Mouse (Mus musculus) embryonic facial prominence, embryonic 12.5 days (tissue): ENCODE measurements at regions not wholly inside any gene's neighbourhood (a gene's known extent, or its start where the extent isn't known, plus 50 kb on each side); places are given as distances from the start of the nearest gene placed in this dataset.
A peak's percentile ranks its signal among the peaks of the same experiment; 100 is the strongest.

ENCODE experiments used
- ATAC-seq: fragments of 200-750 bp; cut with Nextera tagmentation; 2 replicates; pipeline ENCODE4 v1.8.0; 2017; ENCODE audit not compliant: insufficient number of reproducible peaks, insufficient read depth, low FRiP score, low TSS enrichment
- H3K27ac ChIP-seq: fragments of 300-500 bp; sonication (generic); 2 replicates; pipeline ENCODE4 v1.5.1; 2016; ENCODE audit warnings: mild to moderate bottlenecking
- H3K27me3 ChIP-seq: fragments of 300-500 bp; sonication (generic); 2 replicates; pipeline ENCODE4 v1.6.1; 2016; ENCODE audit warnings: mild to moderate bottlenecking, moderate library complexity
- H3K36me3 ChIP-seq: fragments of 300-500 bp; sonication (generic); 2 replicates; pipeline ENCODE4 v1.6.1; 2016; ENCODE audit warnings: mild to moderate bottlenecking
- H3K4me1 ChIP-seq: fragments of 300-500 bp; sonication (generic); 2 replicates; pipeline ENCODE4 v1.6.1; 2016
- H3K4me2 ChIP-seq: fragments of 300-500 bp; sonication (generic); replicated peaks from 2 replicates; pipeline ENCODE4 v1.6.1; 2016; ENCODE audit warnings: mild to moderate bottlenecking, moderate library complexity
- H3K4me3 ChIP-seq: fragments of 300-500 bp; sonication (generic); 2 replicates; pipeline ENCODE4 v1.5.1; 2016; ENCODE audit warnings: mild to moderate bottlenecking
- H3K9ac ChIP-seq: fragments of 300-500 bp; sonication (generic); 2 replicates; pipeline ENCODE4 v1.6.1; 2016; ENCODE audit warnings: mild to moderate bottlenecking, moderate library complexity
- H3K9me3 ChIP-seq: fragments of 300-500 bp; sonication (generic); 2 replicates; pipeline ENCODE4 v1.6.1; 2016; ENCODE audit warnings: mild to moderate bottlenecking, moderate library complexity
- WGBS: fragments of 180-500 bp; shearing (Covaris S2); methylation state at CpG from one replicate; pipeline ENCODE4 v1.1.7; 2016; 5-methylcytosine and 5-hydroxymethylcytosine counted together

GRCm38 (mm10) chr1:92727961-92728360 is 79.3 kb upstream of the Otos start:
- no peaks in the 10 kb centered on the region for H3K27me3 ChIP-seq
- ATAC-seq: no peak
- H3K4me1 ChIP-seq: no peaks in the 10 kb centered on the region
- no peak overlapping the region for H3K9ac ChIP-seq
- no peak overlapping the region for H3K4me3 ChIP-seq
- 67% methylated on average over 4 of the region's 4 CpGs for WGBS
- no peak overlapping the region for H3K27ac ChIP-seq
- H3K36me3 ChIP-seq: no peaks in the 10 kb centered on the region
- no peaks in the 10 kb centered on the region for H3K9me3 ChIP-seq
- no peak overlapping the region for H3K4me2 ChIP-seq

- 69% methylated on average over 6 of the region's 6 CpGs for WGBS
- H3K36me3 ChIP-seq: no peaks in the 10 kb centered on the region
- ATAC-seq: no peak
These were observed 78.7 kb upstream of the Otos start for GRCm38 (mm10) chr1:92727371-92727770.

GRCm38 (mm10) chr1:92726341-92726740 is 77.7 kb upstream of the Otos start:
- ATAC-seq: no peak
- Histone ChIP-seq H3K9ac (no peak overlapping the region), H3K4me1 (no peaks in the 10 kb centered on the region), H3K27me3 (no peaks in the 10 kb centered on the region), H3K36me3 (no peaks in the 10 kb centered on the region), H3K27ac (no peak overlapping the region), H3K4me2 (no peak overlapping the region), H3K4me3 (no peak overlapping the region), H3K9me3 (no peaks in the 10 kb centered on the region)
- 80% methylated on average over 6 of the region's 6 CpGs for WGBS

More at GRCm38 (mm10) chr1:92727371-92727770, 78.7 kb upstream of the Otos start:
- H3K4me3 ChIP-seq: no peak overlapping the region
- H3K27ac ChIP-seq: no peak overlapping the region
- H3K27me3 ChIP-seq: no peaks in the 10 kb centered on the region
- no peak overlapping the region for H3K4me2 ChIP-seq
- no peaks in the 10 kb centered on the region for H3K4me1 ChIP-seq
- no peaks in the 10 kb centered on the region for H3K9me3 ChIP-seq
- H3K9ac ChIP-seq: no peak overlapping the region

GRCm38 (mm10) chr1:92724135-92724534 is 75.5 kb upstream of the Otos start:
- ATAC-seq: no peak
- Histone ChIP-seq H3K4me1 (no peaks in the 10 kb centered on the region), H3K9me3 (no peaks in the 10 kb centered on the region)

GRCm38 (mm10) chr1:92720567-92720966 is 71.9 kb upstream of the Otos start:
- ATAC-seq: no peak
- Histone ChIP-seq H3K4me3 (no peak overlapping the region), H3K9me3 (no peaks in the 10 kb centered on the region), H3K9ac (no peak overlapping the region), H3K27ac (no peak overlapping the region), H3K27me3 (no peaks in the 10 kb centered on the region), H3K4me1 (no peaks in the 10 kb centered on the region), H3K4me2 (no peak overlapping the region), H3K36me3 (no peaks in the 10 kb centered on the region)
- WGBS: 48% methylated on average over 10 of the region's 10 CpGs

More at GRCm38 (mm10) chr1:92724135-92724534, 75.5 kb upstream of the Otos start:
- WGBS: 76% methylated on average over 3 of the region's 3 CpGs
- H3K4me2 ChIP-seq: no peak overlapping the region
- H3K27me3 ChIP-seq: no peaks in the 10 kb centered on the region
- no peak overlapping the region for H3K9ac ChIP-seq
- H3K27ac ChIP-seq: no peak overlapping the region
- no peaks in the 10 kb centered on the region for H3K36me3 ChIP-seq
- H3K4me3 ChIP-seq: no peak overlapping the region

- no peak overlapping the region for H3K4me3 ChIP-seq
- H3K27me3 ChIP-seq: no peaks in the 10 kb centered on the region
- H3K9ac ChIP-seq: no peak overlapping the region
- H3K27ac ChIP-seq: no peak overlapping the region
- H3K4me1 ChIP-seq: peaks cover 5% of the 10 kb centered on the region; the same call in 1 of the 2 replicates
- H3K9me3 ChIP-seq: no peaks in the 10 kb centered on the region
- no peaks in the 10 kb centered on the region for H3K36me3 ChIP-seq
- no peak overlapping the region for H3K4me2 ChIP-seq
- ATAC-seq: no peak
- 95% methylated on average over 6 of the region's 6 CpGs for WGBS
These were observed 71.2 kb upstream of the Otos start for GRCm38 (mm10) chr1:92719864-92720263.

GRCm38 (mm10) chr1:92718108-92718507 is 69.5 kb upstream of the Otos start:
- Histone ChIP-seq H3K36me3 (no peaks in the 10 kb centered on the region), H3K9me3 (no peaks in the 10 kb centered on the region), H3K4me2 (no peak overlapping the region), H3K9ac (no peak overlapping the region), H3K27me3 (no peaks in the 10 kb centered on the region), H3K4me1 (peaks cover 16% of the 10 kb centered on the region), H3K4me3 (no peak overlapping the region), H3K27ac (no peak overlapping the region)
- 78% methylated on average over 4 of the region's 4 CpGs for WGBS
- no peak for ATAC-seq

- no peak for ATAC-seq
- H3K36me3 ChIP-seq: no peaks in the 10 kb centered on the region
- H3K27ac ChIP-seq: 0 out of 2 replicates have a peak overlapping the region, but pooled peaks have one; percentile 8
- no peak overlapping the region for H3K9ac ChIP-seq
- H3K27me3 ChIP-seq: no peaks in the 10 kb centered on the region
- WGBS: 11% methylated on average over 9 of the region's 9 CpGs
- no peaks in the 10 kb centered on the region for H3K9me3 ChIP-seq
- H3K4me3 ChIP-seq: no peak overlapping the region
- H3K4me1 ChIP-seq: peaks cover 16% of the 10 kb centered on the region
- no peak overlapping the region for H3K4me2 ChIP-seq
These were observed 66.2 kb upstream of the Otos start for GRCm38 (mm10) chr1:92714725-92715324.

- Histone ChIP-seq H3K36me3 (no peaks in the 10 kb centered on the region), H3K4me1 (peaks cover 26% of the 10 kb centered on the region), H3K27me3 (no peaks in the 10 kb centered on the region), H3K27ac (no peak overlapping the region), H3K9ac (no peak overlapping the region), H3K4me2 (no peak overlapping the region), H3K9me3 (0 out of 2 replicates have a peak, but pooled peaks cover 4% of the 10 kb centered on the region), H3K4me3 (no peak overlapping the region)
- no peak for ATAC-seq
- 89% methylated on average over 8 of the region's 8 CpGs for WGBS
These were observed 63.7 kb upstream of the Otos start for GRCm38 (mm10) chr1:92712366-92712765.

- Histone ChIP-seq H3K9ac (no peak overlapping the region), H3K4me2 (no peak overlapping the region), H3K36me3 (no peaks in the 10 kb centered on the region), H3K9me3 (0 out of 2 replicates have a peak, but pooled peaks cover 4% of the 10 kb centered on the region), H3K27me3 (no peaks in the 10 kb centered on the region), H3K4me3 (no peak overlapping the region), H3K27ac (no peak overlapping the region), H3K4me1 (peaks cover 26% of the 10 kb centered on the region)
- no peak for ATAC-seq
- WGBS: 82% methylated on average over 2 of the region's 2 CpGs
These were observed 61.7 kb upstream of the Otos start for GRCm38 (mm10) chr1:92710321-92710839.

- WGBS: 58% methylated on average over 14 of the region's 14 CpGs
- no peak; the same call in 1 of the 2 replicates for ATAC-seq
- H3K9ac ChIP-seq: no peak overlapping the region
- 0 out of 2 replicates have a peak, but pooled peaks cover 4% of the 10 kb centered on the region for H3K9me3 ChIP-seq
- H3K27me3 ChIP-seq: no peaks in the 10 kb centered on the region
- peaks cover 16% of the 10 kb centered on the region for H3K4me1 ChIP-seq
- no peaks in the 10 kb centered on the region for H3K36me3 ChIP-seq
- no peak overlapping the region for H3K27ac ChIP-seq
- H3K4me3 ChIP-seq: no peak overlapping the region
- H3K4me2 ChIP-seq: no peak overlapping the region
These were observed 60.7 kb upstream of the Otos start for GRCm38 (mm10) chr1:92709190-92709850.
